Mouse (Mus musculus): ENCODE measurements around the gene 1700020D05Rik. TPM values are rescaled to one million over a fixed set of nuclear protein-coding genes. Genes with fewer than 3 reads are reported as not detected.

The 1700020D05Rik gene
- polyA plus RNA-seq, 1 experiment = 0.14 TPM

DNA sequence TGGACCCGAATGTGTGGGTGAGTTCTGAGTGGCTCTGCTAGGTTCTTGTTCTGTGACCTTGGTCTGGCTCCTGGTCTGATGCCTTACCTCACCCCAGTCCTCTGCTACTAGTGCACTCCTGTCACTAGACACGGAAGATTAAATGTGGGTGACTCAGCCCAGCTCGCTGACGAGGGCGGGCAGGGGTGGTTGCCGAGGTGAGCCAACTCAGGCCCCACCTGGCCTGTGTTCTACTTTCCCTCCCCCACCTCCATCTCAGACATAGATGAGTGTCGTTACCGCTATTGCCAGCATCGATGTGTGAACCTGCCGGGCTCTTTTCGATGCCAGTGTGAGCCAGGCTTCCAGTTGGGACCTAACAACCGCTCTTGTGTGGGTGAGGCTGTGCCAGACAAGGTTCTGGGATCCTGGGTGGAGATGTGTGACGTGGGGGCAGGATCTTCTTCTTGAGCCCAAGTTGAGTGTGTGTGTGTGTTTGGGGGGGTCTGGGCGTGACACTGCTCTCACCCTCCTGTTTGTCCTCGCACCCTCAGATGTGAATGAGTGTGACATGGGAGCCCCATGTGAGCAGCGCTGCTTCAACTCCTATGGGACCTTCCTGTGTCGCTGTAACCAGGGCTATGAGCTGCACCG is 25.8 kb downstream of the 1700020D05Rik start:
- 81% methylated on average over 18 of the region's 18 CpGs for WGBS
- DNase-seq (ENCODE audit: low read depth, low spot score) = no peak

DNA sequence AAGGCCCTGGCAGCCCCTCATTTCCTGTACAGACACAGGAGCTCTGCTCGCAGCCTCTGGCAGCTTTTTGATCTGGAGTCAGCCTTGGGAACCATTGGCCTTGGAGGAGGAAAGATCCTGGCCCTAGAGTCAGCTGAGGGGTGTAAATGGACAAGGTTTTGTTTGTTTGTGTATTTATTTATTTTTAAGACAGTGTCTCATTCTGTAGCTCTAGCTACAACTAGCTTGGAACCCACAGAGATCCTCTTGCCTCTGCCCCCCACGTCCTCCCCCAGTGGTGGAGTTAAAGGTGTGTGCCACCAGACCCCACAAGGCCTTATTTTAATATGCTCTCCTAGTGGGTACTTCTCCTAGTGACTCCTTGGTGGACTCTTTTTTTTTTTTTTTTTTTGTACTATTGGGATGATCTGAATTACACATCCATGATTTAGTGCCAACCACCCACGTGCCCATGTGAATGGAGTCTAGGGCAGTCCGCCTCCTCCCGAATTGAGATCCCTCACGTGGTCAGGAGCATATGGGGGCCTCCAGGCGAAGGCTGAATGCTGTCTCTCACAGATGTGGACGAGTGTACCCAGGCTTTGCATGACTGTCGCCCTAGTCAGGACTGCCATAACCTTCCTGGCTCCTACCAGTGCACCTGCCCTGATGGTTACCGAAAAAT is 26.5 kb downstream of the 1700020D05Rik start:
- 89% methylated on average over 10 of the region's 10 CpGs for WGBS
- DNase-seq (ENCODE audit: low read depth, low spot score) = no peak

DNA sequence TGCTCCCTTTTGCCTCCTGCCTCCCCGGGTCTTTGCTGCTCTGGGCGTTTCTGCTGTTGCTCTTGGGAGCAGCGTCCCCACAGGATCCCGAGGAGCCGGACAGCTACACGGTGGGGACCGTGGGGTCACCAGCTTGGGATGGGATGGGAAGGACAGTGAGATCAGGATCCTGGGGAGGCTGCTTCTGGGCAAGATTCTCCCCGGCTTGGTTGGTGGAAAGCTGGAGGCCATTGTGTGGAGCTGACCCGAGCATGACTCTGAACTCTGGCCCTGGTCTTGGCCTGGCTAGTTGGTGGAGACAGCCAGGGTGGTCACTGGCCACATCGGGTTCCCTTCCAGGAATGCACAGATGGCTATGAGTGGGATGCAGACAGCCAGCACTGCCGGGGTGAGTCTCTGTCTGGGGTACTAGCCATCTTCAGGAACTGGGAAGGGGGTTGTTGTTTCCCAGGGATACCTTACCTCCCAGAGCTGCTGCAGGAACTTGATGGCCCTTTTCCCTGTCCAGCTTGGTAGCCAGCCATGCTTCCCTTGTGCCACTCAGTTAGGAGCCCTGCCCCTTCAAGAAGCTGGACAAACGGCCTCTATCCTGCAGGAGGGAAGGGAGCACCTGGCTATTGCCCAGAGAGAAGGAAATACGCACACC is 28.4 kb downstream of the 1700020D05Rik start:
- DNase-seq (ENCODE audit: low read depth, low spot score) = no peak
- 51% methylated on average over 13 of the region's 13 CpGs for WGBS

DNA sequence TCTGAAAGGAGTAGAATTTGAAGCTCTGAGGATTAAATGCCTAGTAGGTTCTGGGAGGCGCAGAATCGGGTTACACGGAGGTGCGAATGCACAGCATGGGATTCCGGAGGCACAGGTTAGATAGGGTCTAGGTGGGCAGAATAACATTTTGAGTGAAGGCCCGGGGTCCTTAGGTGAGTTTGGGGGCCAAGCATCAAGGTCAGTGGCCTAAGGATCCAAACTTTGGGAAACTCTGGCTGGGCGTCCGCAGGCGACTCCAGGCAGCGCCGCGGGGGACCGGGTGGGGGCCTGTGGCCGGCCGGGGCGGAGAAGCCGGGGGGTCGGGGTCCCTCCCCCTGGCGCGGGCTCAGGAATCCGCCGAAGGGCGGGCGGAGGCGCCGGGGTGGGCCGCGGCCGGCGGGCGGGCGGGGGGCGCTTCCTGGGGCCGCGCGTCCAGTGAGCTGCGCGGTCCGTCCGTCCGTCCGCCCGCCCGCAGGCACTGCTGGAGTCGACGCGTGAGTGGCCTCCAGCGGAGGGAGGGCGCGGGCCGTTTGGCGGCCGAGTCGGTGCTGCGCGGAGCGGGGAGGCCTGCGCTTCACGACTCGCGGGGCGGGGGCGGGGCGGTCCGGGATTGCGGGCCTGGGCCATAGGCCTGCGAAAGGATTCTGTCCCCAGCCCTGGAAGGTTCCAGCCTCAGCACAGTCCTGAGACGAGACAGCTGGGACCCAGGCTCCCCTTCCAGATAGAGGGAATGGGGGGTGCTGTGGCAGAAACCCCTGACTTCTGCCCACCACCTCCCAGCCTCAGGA is 29.1 kb downstream of the 1700020D05Rik start:
- WGBS = 1% methylated on average over 68 of the region's 68 CpGs
- DNase-seq (ENCODE audit: low read depth, low spot score) = no peak

DNA sequence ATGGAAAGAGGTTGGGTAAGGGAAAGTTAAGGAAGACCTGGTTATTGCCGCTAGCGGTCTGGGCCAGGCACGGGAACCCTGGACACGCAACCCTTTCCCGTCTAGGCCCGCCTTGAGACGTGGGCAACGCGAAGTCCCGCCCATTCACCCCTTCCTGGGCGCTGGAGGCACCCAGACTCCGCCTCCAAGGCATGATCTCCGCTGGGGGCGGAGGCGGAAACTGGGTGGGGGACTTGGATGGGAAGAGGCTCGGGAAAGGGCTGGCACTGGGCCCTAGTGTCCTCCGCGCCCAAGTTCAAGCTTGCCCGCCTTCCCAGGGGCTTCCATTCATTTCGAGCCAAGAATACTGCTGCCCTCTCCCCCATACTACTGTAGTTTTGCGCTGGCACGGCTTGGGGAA is 29.9 kb downstream of the 1700020D05Rik start, which contains the start of gene Efemp2:
TSS of gene Efemp2 (plus strand) at position 235 of the 400 bp plus-strand sequence.
- DNase-seq (ENCODE audit: low read depth, low spot score) = peak; percentile 64
- WGBS = 2% methylated on average over 22 of the region's 22 CpGs

DNA sequence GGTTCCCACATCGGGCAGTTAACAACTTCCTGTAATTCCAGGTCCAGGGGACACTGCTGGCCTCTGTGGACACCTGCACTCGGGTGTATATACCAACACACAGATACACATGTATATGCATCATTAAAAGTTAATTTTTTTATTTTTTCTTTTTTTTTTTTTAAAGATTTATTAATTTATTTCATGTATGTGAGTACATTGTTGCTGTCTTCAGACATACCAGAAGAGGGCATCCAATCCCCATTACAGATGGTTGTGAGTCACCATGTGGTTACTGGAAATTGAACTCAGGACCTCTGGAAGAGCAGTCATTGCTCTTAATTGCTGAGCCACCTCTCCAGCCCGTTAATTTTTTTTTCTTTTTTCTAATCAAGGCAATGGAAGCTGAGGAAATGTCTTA is 30.7 kb downstream of the 1700020D05Rik start:
- no peak for DNase-seq (ENCODE audit: low read depth, low spot score)
- WGBS = 70% methylated on average over 3 of the region's 3 CpGs

DNA sequence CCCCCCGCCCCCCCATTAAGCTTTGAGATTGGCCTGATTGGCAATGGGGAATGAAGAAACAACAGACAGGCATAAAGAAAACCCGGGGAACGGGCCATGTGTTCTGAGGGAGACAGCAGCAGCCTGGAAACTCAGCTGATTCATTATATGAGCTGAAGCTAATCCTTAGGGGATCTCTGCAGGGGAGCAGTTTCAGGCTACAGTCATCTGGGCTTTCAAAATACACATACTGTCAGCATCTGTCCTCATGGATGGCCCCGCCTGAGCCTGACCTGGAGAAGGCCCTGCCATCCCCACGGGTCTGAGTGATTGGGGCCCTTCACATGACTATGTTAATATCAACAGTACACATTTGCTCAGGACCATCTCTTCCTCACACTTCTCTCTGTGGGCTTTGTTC is 31.7 kb downstream of the 1700020D05Rik start:
- WGBS = 51% methylated on average over 5 of the region's 5 CpGs
- no peak for DNase-seq (ENCODE audit: low read depth, low spot score)

DNA sequence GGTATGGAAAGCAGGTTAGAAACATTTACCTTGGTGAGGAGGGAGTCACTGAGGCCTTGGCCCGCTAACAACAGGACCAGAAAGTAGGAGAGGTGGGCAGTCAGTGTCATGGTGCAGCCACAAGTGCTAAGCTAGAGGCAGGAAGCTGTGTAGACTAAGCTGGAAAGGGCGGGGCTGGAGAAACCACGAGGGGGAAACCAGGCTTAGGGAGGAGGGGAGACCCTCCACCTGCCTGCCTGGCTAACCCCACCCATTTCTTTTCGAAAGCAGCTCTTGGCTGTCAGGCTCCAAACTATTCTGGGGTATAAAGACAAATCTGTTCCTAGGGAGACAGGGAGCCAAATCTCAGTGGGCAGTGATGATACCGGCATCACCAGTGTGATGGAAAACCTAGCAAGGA is 35.2 kb downstream of the 1700020D05Rik start, which contains the start of gene Ctsw:
TSS of gene Ctsw (minus strand) at position 134 of the 400 bp plus-strand sequence.
- no peak for DNase-seq (ENCODE audit: low read depth, low spot score)
- WGBS = 46% methylated on average over 5 of the region's 5 CpGs

DNA sequence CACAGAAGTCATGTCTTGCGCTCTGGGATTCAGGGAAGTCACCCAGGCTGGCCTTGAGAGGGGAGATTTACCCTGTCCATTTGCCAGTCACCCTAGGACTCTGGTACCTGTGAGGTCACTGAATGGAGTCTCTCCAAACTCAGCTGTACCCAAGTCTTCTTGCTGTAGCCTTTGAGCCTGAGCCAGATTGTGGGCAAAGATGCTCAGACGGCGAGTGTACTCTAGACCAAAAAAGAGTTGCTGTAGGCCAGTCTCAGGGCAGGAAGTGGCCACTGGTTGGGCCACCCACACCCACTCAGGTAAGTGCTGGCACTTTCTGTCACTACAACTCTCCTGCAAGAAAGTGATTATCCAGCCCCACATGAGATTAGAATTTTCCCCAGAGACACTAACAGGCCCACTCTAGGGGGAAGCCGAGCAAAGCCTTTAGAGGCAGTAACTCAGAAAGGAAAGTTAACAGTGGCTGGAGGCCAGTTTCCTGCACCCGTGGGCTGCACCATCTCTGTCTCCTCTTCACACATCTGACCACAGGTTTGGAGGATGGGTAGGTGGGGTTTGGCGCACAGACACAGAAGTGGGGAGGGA is 36.6 kb downstream of the 1700020D05Rik start:
- DNase-seq (ENCODE audit: low read depth, low spot score) = no peak
- WGBS = 82% methylated on average over 6 of the region's 6 CpGs

DNA sequence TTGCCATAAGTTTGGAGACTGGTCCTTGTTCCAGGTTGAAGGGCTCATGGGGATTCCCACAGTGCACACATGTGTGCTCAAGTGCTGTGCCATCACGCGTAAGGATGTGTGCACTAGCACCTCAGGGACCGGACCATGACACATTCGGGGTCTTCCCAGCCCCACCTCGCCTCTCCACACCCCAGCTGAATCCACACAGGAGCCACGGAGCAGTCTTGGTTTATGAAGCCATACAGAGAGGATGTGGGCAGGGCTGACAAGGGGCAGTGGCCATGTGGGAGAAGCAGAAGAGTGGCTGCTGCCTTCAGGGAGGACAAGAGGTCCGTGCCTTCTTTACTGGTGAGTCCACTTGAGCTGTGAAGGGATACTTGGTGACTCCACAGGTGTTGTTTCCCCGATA is 38.5 kb downstream of the 1700020D05Rik start:
- no peak for DNase-seq (ENCODE audit: low read depth, low spot score)
- 94% methylated on average over 8 of the region's 8 CpGs for WGBS

DNA sequence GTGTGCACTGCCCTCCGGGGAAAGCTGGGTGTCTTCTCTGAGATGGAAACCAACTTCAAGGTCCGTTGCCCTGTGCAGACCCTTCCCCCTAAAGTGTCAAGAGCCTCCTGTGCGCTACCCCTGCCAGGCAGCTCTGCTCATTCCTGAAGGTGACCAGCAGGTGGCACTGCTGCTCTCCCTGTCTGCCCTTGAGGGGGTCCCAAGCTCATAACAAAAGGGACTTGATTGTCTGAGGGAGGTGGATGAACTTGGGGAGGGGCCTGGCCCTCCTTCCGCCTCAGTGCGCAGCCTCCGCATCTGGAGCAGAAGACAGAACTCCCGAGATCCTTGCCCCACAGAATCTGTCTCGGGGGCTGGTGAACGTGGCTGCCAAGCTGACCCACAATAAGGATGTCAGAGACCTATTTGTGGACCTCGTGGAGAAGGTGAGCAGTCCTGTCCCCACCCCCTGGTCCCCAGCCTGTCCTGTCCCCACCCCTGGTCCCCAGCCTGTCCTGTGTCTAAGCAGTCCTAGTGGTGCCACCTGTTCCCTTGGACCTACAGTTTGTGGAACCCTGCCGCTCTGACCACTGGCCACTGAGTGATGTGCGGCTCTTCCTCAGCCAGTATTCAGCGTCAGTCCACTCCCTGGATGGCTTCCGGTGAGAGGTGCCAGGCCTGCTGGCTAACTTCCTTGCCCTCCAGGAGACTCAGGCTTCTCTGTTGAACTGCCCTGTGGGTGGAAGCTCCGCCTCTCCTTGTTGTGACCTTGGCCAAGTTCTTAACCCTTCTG is 39.6 kb downstream of the 1700020D05Rik start:
- WGBS = 59% methylated on average over 15 of the region's 15 CpGs
- no peak for DNase-seq (ENCODE audit: low read depth, low spot score)

DNA sequence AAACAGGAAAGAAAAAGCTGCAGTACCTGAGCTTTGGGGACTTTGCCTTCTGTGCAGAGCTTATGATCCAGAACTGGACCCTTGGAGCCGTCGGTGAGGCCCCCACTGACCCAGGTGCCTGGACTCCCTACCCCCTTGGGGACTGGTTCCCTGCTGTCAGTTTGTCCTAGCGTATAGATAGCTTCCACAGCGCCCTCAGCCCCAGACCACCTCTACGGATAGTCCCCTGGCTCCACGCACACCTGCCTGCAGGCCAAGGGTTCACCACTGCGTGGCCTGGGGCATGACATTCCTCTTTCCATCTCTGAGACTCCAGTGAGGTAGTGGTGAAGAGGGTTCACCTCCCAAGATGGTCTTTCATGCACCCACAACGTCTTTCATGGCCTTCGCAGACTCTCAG is 40.4 kb downstream of the 1700020D05Rik start:
- no peak for DNase-seq (ENCODE audit: low read depth, low spot score)
- WGBS = 93% methylated on average over 9 of the region's 9 CpGs

DNA sequence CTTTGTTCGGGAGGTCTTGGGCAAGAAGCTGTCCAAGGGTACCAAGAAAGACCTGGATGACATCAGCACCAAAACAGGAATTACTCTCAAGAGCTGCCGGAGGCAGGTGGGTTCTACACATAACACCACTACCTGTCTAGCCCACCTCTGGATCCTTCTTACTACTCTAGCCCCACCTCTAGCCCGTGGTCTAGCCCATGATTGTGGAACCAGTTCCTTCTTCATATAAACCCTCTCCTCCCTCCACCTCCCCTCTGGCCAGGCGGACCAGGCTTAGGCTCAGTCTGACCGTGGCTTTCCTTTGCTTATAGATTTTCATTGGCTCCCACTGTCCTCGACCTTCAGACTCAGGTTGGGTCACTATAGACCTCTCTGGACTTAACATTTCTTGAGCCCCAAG is 42.2 kb downstream of the 1700020D05Rik start:
- 79% methylated on average over 6 of the region's 6 CpGs for WGBS
- no peak for DNase-seq (ENCODE audit: low read depth, low spot score)

DNA sequence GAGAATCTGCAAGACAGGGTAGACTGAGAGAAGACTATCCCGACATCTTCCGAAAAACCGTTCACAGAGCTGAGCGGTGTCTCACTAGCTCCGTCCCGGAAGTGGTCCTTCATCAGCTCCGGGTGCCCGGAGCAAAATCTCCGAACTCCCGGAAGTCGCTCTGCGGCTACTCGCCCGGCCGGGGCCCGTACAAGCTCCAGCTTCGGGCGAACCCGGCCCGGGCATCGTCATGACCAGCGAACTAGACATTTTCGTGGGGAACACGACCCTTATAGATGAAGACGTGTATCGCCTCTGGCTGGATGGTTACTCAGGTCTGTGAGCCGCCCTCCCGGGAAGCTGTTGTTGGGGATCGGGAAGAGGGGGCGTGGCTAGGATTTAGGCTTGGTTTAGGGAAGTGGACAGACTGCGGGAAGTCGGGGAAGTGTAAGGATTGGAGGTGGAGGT is 43.1 kb downstream of the 1700020D05Rik start, which contains the start of gene Fibp:
TSS of gene Fibp (plus strand) at position 151 of the 447 bp plus-strand sequence.
- under 1% methylated on average over 32 of the region's 32 CpGs for WGBS
- DNase-seq (ENCODE audit: low read depth, low spot score) = no peak

DNA sequence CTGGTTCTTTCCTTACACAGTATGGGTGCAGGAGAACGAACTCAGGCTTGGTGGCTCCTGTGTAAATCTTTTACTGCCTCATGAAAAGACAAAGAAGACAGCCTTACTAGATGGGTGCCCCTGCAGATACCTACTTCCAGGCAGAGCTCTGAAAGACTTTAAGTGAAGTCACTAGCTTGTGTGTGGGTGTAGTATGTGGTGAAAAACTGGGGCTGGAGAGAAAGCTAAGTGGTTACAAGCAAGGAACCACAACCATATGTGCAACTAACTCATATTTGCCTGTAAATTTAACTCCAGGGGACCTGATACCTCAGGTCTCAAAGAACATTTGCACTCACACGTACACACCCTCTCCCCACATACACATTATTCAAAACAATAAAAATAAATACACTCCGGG is 43.7 kb downstream of the 1700020D05Rik start:
- 14% methylated on average over 3 of the region's 3 CpGs for WGBS
- DNase-seq (ENCODE audit: low read depth, low spot score) = no peak

DNA sequence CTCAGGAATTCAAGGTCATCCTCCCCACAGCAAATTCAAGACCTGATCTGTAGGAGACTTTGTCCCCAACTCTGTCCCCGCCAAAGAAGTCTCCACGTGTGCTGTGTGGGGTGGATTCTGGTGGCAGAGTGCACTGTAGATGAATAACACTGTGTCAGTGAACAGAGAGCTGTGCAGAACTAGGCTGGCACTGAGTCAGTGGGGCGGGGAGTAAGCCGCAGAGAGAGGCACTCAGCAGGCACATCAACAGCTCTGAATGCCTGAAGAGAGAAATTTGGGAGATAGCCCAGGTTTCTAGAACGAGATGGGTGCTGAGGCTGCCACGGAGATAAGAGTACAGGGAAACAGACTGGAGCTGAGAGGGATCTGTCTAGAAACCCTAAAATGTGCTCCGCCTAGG is 44.6 kb downstream of the 1700020D05Rik start:
- WGBS = 65% methylated on average over 7 of the region's 7 CpGs
- DNase-seq (ENCODE audit: low read depth, low spot score) = no peak

DNA sequence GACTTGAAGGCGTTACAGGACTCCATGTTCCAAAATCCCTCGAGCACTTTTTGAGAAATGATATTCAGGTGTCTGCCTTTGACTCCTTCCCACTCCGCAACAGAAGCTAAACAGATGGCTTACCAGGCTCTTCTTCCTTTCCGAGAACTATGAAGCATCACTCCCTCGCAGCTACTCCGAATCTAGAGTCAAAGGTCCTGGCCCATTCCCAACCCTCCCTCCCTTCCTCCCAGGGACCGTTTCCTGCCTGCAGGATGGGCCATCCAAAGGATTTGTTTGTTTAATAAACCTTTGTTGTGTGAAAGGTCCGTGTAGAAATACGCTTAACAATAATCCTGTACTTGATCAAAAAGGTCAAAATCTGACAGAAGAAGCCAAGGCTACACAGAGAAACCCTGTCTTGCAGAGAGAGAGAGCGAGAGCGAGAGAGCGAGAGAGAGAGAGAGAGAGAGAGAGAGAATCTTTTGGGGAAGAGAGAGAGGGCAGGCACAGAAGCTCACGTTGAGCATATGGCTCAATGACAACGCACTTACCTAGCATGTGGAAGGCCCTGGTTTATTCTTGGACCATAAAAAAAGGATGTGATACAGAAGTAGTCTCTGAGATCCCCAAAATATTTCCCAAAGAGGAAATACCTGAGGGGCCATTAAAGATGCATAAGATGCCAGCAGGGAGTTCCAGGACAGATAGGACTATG is 45.7 kb downstream of the 1700020D05Rik start, which contains the start of gene Ccdc85b:
TSS of gene Ccdc85b (minus strand) at position 149 of the 697 bp plus-strand sequence.
- DNase-seq (ENCODE audit: low read depth, low spot score) = no peak
- 10% methylated on average over 14 of the region's 14 CpGs for WGBS
